Mouse (Mus musculus): ENCODE results near the gene Rnf212.
A peak's percentile ranks its signal among the peaks of the same experiment; 100 is the strongest.

Gene Rnf212

GRCm38 (mm10) chr5:108711968-108712367, 62.8 kb downstream of the Rnf212 start:
- DNase-seq: no peak

- DNase-seq: no peak
These were observed 65.6 kb downstream of the Rnf212 start for GRCm38 (mm10) chr5:108708981-108709731.

- peak; percentile 41 for DNase-seq
These were observed 66.4 kb downstream of the Rnf212 start for GRCm38 (mm10) chr5:108708419-108708818.

DNA sequence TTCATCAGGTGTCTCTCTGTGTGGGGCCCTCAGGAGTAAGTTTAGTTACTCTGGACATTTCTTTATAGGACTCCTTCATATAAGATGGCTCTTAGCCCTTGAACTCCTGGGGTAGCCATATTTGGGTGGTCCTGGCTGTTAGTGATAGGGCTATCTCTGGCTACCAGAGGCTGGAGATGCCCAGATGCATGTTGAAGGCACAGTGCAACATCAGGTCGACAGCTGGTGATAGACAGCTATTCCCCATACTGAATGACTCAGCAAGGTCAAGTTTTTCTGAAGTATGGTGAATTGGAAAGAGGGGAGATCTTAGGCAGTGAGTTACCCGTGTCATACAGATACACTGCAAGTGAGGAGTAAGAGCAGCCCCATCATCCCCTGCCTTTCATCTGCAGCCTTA, 67.0 kb downstream of the Rnf212 start:
- DNase-seq: no peak

- no peak for DNase-seq
These were observed 70.8 kb downstream of the Rnf212 start for GRCm38 (mm10) chr5:108703754-108704626.

GRCm38 (mm10) chr5:108701341-108702021, 73.3 kb downstream of the Rnf212 start:
- DNase-seq: no peak

DNA sequence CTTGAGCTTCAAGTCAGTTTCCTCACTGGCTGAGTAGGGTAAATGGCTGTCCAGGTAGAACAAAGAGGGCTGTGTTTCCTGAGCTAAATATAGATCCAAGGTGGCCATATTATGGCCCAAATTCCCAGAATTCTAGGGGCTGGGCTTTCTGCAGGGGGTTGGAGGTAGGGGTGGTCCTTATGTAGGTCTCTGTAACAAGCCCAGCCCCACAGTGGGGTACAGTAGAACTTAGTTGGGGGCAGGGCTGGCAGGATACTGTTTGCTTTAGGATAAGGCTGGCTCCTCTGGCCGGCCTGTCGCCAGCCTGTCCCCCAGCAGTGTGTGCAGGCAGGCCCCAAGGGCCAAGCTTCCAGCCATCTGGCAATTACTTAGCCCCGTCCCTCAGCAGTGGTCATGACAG, 74.4 kb downstream of the Rnf212 start:
- no peak for DNase-seq

DNA sequence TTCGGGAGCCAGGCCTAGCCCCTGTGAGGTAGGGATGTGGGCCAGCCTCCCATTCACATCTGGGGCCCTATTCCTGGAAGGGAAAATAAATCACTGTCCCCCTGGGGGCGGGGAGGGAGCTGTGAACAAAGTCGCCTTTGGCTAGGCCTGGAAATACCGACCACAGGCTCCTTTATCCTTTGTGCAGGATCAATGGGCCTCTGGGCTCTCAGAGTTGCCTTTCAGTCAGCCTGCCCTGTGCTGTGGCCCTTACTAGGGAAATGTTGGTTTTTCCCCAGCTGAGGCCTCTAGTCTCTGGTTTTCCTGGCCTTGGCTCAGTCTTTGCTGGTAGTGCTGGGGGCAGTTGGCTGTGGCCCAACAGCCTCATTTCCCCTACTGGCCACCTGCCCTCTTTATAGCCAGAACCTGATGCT, 77.4 kb downstream of the Rnf212 start:
- no peak for DNase-seq

GRCm38 (mm10) chr5:108696542-108696941, 78.2 kb downstream of the Rnf212 start:
- no peak for DNase-seq

DNA sequence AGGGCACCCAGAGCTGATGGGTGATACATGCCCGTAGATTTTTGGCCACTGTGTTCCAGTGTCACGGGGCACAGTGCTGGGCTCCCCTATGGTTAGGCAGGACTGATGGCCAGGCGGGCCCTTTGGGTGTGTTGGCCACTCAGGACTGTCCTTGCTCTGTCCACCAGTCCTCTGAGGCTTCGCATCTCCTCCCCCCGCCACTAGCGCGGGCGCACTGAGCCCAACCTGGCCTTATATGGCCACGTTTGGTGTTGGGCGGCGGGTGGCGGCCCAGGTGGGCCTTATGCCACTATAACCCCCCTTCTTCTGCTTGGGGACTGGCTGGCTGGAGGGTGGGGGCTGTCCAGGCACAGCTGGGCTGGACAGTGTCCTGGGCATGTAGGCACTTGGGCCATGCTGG, 78.9 kb downstream of the Rnf212 start:
- no peak for DNase-seq

DNA sequence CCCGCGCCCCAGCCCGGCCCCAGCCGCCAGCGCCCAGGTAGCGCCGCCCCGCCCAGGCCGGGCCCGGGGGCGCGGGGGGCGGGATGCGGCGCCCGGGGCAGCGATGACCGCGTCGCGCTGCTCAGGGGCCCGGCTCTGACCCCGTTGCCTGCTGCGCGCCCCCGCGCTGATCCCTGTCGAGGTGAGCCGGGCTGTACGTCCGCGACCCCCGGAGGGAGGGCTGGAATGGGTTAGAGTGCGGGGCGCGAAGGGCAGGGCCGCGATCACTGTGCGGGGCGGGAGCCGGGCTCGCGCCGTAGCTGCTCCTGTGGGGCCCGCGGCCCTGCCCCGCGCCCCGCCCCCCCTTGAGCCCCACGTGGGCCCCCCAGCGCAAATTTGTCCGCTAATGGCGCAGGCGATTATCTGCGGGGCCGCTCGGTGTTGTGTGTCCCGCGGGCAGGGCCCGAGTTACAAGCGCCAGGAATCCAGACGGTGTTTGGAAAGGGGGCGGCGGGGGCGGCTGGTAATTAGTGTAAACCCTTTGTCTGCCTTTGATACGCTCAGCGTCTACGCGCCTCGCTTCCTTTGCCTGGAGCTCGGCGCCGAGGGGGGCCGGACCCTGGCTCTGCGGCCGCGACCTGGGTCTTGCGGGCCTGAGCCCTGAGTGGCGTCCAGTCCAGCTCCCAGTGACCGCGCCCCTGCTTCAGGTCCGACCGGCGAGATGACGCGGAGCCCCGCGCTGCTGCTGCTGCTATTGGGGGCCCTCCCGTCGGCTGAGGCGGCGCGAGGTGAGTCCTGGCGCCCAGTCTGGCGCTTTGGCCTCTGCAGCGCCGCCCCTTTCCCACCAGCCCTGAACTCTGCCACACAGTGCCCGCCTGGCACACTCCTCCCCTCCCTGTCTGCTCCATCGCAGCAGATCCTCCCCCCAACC, 80.2 kb downstream of the Rnf212 start:
- DNase-seq: peak; percentile 70

- peak; percentile 95 for DNase-seq
These were observed 80.9 kb downstream of the Rnf212 start for GRCm38 (mm10) chr5:108693872-108694288.

- peak; percentile 83 for DNase-seq
These were observed 82.5 kb downstream of the Rnf212 start, which contains the start of gene Fgfrl1 for GRCm38 (mm10) chr5:108692271-108692670. Gene Fgfrl1 (plus strand): TSS chr5:108692382.

DNA sequence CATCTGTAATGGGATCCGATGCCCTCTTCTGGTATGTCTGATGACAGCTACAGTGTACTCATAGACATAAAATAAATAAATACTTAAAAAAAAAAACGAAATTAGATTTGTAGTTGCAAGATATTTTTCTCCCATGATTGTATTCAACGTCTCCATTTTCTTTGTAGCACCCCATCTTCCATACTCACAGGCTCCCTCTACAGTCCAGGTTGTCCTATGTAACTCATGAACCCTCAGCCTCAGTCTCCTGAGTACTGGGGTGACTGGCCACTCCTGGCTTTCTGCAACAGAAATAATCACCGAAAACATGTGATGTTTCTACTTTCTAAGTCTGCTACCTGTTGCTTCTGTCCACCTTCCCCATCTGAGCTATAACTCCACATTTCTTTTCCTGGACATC, 83.6 kb downstream of the Rnf212 start:
- no peak for DNase-seq

- DNase-seq: no peak
These were observed 85.7 kb downstream of the Rnf212 start for GRCm38 (mm10) chr5:108689091-108689490.

- DNase-seq: no peak
These were observed 93.9 kb downstream of the Rnf212 start for GRCm38 (mm10) chr5:108680871-108681270.

DNA sequence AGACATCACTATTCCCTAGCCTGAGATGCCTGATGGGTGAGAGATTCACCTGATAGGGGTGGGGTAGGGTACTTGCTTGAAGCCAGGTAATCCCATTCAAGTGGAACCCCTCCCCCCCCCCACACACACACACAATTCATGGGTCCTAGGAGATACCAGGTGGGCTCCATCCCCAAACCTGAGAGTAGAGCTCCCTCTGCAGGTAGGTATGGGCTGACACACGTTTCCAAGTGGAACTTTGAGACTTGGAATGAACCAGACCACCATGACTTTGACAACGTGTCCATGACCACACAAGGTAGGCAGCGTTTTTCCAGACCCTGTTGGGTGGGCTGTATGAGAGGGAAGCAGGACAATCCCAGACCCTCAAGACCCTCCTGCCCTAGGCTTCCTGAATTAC, 94.9 kb downstream of the Rnf212 start:
- no peak for DNase-seq

Measured in kidney, postnatal 10 days (tissue).